Mouse (Mus musculus): ENCODE measurements around the gene Plaa.

Gene Plaa

DNA sequence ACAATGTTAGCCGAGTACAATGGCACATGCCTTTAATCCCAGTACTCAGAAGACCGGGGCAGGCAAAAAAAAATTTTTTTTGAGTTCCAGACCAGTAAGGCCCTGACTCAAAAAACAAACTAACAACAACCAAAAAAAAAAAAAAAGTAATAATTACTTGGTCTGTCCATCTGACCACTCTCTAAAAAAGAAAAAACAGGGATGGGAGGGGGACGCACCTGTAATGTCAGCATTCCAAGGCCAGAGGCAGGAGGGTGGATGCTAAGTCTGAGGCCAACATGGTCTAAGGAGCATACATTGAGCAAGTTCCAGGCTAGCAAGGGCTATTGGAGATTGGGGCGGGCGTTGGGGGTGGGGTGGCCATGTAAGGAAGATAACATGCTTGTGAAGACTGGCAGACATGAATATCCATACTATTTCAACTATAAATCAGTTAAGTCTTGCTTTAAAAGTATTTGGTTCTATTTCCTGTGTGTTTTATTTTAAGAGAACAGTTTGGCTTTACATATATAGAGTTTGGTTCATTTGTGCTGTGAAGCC, 48.0 kb downstream of the Plaa start:
- DNase-seq: no peak

DNA sequence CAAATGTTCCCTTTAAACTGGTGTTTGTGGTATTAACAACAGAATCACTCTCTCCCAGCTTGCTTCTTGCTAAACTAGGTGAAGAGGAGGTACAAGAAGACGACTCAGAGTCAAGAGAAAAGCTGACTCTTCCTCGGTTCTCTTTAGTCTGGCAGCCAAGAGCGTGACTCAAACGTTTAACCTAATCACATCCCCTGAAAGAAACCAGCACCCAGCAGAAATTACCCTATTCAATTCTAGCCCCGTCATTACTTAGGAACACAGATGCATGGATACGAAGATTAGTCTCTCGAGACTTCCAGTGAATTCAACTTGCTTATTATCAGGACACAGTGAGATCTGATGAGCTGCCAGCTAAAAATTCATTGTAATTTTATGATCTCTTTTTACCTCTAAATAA, 58.7 kb downstream of the Plaa start:
- DNase-seq: no peak

DNA sequence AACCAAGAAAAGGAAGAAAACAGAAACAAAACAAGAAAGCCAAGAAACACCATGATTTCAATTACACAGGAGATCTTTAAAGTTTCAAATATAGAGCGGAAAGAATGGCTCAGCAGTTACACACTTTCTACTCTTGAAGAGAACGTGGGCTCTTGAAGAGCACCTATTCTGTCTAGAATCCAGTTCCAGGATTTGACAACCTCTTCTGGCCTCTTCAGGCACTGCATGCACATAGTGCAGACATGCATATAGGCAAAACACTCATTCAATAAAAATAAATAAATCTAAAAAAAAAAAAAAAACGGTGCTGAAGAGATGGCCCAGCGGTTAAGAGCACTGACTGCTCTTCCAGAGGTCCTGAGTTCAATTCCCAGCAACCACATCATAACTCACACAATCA, 60.0 kb downstream of the Plaa start:
- DNase-seq: no peak

DNA sequence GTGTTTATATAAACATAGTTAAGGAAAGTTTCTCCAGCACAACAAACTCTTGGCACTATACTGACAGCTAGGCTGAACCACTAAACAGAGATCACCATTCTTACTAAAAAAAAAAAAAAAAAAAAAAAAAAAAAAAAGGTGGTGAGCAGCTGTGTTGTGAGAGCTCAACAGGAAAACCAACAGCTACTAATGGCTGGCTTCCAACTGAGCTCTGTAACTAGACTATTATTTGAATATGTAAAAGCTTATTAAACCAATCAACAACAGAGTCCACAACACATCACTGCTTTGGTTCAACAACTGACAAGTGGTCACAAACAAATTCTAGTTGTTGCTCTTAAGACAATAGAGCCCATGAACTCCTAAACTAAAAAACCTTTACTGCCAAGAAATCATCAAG, 69.8 kb downstream of the Plaa start:
- DNase-seq: no peak

DNA sequence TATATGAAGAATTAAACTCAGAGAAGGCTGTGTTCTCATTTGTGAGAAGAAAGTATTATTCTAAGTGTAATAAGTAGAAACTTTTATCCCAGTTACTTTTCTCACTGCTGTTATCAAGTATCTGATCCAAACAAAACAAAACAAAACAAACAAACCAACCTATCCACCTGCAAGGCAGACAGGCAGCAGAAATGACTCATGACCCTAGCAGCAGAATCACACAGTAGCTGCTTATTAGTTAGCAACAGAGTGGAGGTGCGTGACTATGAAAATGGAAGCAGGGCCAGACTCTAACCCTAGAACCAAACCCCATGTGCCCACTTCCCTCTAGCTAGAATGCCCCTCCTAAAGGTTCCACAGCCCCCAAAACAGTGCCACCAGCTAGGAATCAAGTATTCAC, 73.6 kb downstream of the Plaa start:
- DNase-seq: no peak

DNA sequence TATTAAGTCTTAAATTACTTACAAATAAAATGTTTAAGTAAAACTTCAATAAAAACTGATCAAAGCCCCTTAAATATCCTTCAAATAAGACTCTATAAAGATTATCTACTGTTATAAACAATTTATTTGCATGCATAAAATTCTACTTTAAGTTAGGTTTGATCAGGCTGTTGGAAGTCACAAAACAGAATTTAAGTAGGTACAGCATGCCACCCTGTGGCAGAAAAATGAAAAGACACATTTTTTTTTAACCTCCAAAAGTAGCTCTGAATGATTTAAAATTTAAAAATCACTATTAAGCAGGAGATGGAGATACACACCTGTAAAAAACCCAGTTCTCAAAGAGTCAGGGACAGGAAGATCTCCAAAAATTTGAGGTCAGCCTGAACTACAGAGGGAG, 79.7 kb downstream of the Plaa start:
- no peak for DNase-seq

DNA sequence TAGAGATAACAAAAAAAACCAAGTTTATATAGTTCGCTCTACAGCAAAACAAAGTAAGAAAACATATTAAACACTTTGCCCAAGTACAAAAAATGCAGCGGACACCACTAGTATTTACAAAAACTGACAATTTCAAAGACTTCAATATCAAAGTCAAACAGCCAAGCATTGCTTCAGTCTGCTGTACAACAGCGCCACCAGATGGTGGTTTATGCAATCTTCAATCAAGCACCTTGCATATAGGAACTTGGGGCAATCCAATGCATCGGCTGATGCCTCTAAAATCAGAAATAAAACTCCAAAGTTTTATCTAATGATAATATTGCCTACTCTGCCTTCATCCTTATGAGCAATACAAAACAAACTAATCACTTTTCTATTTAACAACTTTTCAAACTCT, 85.4 kb downstream of the Plaa start:
- peak; percentile 78 for DNase-seq

All from right cerebral cortex, postnatal 4 days (tissue).